Mouse (Mus musculus) heart, adult 11 months (tissue): ENCODE data around the gene Gm5538.

Experiments used
- DNase-seq: peaks from one replicate; pipeline ENCODE4 v3.0.0; 2022

Gm5538 gene

DNA sequence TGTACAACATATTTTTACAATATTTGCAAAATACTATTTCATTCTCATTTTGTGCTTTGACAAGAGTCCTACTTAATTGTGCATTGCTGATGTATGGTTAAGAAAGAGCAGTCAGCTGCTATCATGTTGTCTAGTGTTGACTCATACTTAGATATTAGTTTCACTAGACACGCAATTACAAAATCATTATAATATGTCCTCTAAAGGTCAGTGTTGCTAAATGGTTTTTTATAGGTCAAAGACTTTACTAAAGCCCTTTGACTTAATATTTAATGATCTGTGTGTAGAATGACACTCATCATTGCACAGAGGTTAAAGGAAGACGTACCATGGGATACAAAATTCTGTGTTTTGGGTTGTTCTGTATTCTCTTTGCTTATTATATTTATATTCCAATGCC is at the start of gene Gm5538:
Gene Gm5538, plus strand, starts transcription at position 301 of the 400 bp plus-strand sequence.
- no peak for DNase-seq

DNA sequence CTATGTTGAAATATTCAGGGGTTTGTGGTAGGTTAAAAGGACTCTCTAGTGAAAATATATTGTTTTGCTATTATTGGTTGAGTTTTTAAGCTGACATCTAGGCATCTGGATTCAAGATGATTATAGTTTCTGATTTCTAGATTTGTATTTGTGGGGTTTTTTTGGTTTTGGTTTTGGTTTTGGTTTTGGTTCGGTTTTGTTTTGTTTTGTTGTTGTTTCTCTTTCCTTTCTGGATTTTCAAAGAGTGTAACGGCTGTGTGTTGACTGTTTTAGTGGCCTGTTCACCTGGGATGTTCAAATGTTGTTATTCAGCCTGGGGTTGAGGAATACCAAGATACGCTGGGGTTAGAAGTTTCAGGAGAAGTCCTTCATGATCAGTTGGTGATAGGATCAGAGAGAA is 32.2 kb upstream of the Gm5538 start:
- DNase-seq: no peak

DNA sequence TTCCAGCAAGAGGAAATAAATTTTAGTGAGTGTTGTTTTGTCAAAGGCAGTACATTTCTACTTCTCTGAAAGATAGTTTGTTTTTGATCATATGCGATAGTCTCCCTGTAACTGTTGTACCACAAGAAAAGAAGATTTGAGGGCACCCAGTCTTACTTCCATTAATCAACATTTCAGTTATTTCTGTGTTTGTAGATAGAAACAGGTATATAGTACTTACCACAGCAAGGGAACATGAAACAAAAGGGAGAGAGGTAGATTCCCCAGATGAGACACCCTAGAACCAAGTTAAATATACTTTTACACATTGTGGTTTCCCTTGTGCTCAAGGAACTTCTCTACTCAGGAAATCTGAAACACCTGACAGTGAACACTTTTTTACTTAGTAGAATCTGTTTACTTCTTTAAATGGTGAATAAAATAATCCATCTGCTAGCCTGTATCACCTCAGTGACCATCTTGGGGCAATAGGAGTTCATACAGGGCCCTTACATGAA is 26.9 kb upstream of the Gm5538 start:
- DNase-seq: no peak

DNA sequence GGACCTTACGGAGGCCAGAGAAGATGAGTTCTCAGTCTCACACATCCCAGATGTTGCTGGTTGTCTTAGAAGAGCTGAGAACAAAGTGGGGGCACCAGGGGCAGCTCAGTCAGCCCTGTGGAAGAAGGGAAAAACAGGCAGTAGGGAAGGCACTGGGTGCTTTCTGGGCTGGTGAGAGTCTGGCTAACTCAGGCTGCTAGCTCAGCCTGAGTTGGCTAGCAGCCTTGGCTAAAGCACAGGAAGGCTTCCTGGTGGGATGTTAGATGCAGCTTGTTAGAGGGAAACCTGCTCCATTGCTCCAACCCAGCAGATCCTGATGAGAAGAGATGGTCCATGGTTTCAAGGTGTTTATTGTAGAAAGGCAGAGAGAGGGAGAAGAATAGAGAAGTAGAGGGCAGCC is 10.3 kb downstream of the Gm5538 start:
- DNase-seq: no peak

DNA sequence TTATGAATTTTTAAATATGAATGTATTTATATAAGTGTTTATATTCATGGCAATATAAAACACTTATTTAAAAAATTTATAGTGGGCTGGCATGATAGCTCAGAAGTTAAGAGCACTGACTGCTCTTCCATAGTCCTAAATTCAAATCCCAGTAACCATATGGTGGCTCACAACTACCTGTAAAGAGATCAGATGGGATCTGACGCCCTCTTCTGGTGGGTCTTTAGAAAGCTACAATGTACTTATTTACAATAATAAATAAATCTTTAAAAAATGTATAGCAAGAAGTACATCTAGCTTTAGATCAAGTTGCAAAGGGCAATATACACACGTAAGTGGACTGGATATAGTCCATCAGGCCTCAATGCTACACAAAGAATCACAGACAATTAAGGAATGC is 14.6 kb downstream of the Gm5538 start:
- no peak for DNase-seq
